Mouse (Mus musculus): ENCODE measurements around the gene Pax8. TPM values are rescaled to one million over a fixed set of nuclear protein-coding genes. Genes with fewer than 3 reads are reported as not detected.
A peak's percentile ranks its signal among the peaks of the same experiment; 100 is the strongest.

Pax8 gene
- total and polyA plus RNA-seq, 3 experiments = 0.27 TPM; not detected in 2

- no peak for ATAC-seq (ENCODE audit: extremely low read depth, insufficient number of reproducible peaks, low FRiP score, poor library complexity, severe bottlenecking)
These were observed 78.3 kb downstream of the Pax8 start for GRCm38 (mm10) chr2:24397115-24397514.

DNA sequence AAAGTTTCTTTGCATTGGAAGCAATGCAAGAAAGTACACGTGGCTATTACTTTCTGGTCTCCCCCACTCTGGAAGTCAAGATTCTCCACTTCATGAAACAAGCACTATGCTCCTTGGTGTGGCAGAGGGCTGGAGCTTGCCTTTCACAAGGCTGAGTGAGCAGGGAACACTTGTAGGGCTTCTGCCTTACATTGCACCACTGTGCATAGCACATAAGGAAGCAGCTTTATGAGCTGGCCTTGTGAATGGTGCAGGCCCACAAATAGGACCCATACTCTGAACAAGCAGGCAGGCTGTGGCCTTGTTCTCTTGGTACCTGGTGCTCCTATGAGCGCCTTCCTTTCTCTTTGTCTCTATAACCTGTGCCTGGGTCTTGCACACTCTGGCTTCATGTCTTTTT is 82.1 kb downstream of the Pax8 start:
- no peak for TF ChIP-seq GATA1 (IDR thresholded peaks at IDR 0.05; ENCODE audit: borderline replicate concordance, low read length)
- no peak for TF ChIP-seq TAL1 (conservative IDR thresholded peaks at IDR 0.05; ENCODE audit: low read depth, low read length)
- no peak for TF ChIP-seq GATA2 (IDR thresholded peaks at IDR 0.05; ENCODE audit: borderline replicate concordance, low read depth, low read length)
- no peak for TF ChIP-seq CTCF (IDR thresholded peaks at IDR 0.05; ENCODE audit: low read depth, low read length)
- TF ChIP-seq POLR2AphosphoS5 (IDR thresholded peaks at IDR 0.05; ENCODE audit: insufficient replicate concordance, low read depth, low read length) = no peak
- DNase-seq (ENCODE audit: low spot score) (no peak), ATAC-seq (ENCODE audit: extremely low read depth, insufficient number of reproducible peaks, low FRiP score, poor library complexity, severe bottlenecking) (no peak)
- no peaks in the 10 kb centered on the region for H3K9me3 ChIP-seq (replicated peaks)
- no peaks in the 10 kb centered on the region for H3K4me1 ChIP-seq (ENCODE audit: insufficient read depth, low read depth, low read length)
- no peaks in the 10 kb centered on the region; the same call in 1 of the 2 replicates for H3K27me3 ChIP-seq (ENCODE audit: insufficient read depth, low read length)
- no peak overlapping the region for H3K4me3 ChIP-seq (ENCODE audit: low read depth, low read length)
- no peaks in the 10 kb centered on the region for H3K36me3 ChIP-seq (replicated peaks)

More at GRCm38 (mm10) chr2:24397115-24397514, 78.3 kb downstream of the Pax8 start:
- no peaks in the 10 kb centered on the region for H3K9me3 ChIP-seq (replicated peaks)
- TF ChIP-seq GATA2 (IDR thresholded peaks at IDR 0.05; ENCODE audit: borderline replicate concordance, low read depth, low read length) (no peak), TAL1 (conservative IDR thresholded peaks at IDR 0.05; ENCODE audit: low read depth, low read length) (no peak), GATA1 (IDR thresholded peaks at IDR 0.05; ENCODE audit: borderline replicate concordance, low read length) (no peak), CTCF (IDR thresholded peaks at IDR 0.05; ENCODE audit: low read depth, low read length) (no peak), POLR2AphosphoS5 (IDR thresholded peaks at IDR 0.05; ENCODE audit: insufficient replicate concordance, low read depth, low read length) (no peak)
- no peak overlapping the region for H3K4me3 ChIP-seq (ENCODE audit: low read depth, low read length)
- no peaks in the 10 kb centered on the region; the same call in 1 of the 2 replicates for H3K27me3 ChIP-seq (ENCODE audit: insufficient read depth, low read length)
- no peaks in the 10 kb centered on the region for H3K36me3 ChIP-seq (replicated peaks)
- no peaks in the 10 kb centered on the region for H3K4me1 ChIP-seq (ENCODE audit: insufficient read depth, low read depth, low read length)
- DNase-seq (ENCODE audit: low spot score) = no peak

GRCm38 (mm10) chr2:24387361-24388283 is 87.8 kb downstream of the Pax8 start:
- DNase-seq (ENCODE audit: low spot score) (no peak), ATAC-seq (ENCODE audit: extremely low read depth, insufficient number of reproducible peaks, low FRiP score, poor library complexity, severe bottlenecking) (no peak)
- no peaks in the 10 kb centered on the region for H3K36me3 ChIP-seq (replicated peaks)
- no peaks in the 10 kb centered on the region for H3K9me3 ChIP-seq (replicated peaks)
- no peaks in the 10 kb centered on the region for H3K27me3 ChIP-seq (ENCODE audit: insufficient read depth, low read length)
- H3K4me1 ChIP-seq (ENCODE audit: insufficient read depth, low read depth, low read length) = no peaks in the 10 kb centered on the region
- H3K4me3 ChIP-seq (ENCODE audit: low read depth, low read length) = no peak overlapping the region
- no peak for TF ChIP-seq TAL1 (conservative IDR thresholded peaks at IDR 0.05; ENCODE audit: low read depth, low read length)
- no peak for TF ChIP-seq GATA1 (IDR thresholded peaks at IDR 0.05; ENCODE audit: borderline replicate concordance, low read length)
- no peak for TF ChIP-seq GATA2 (IDR thresholded peaks at IDR 0.05; ENCODE audit: borderline replicate concordance, low read depth, low read length)
- TF ChIP-seq POLR2AphosphoS5 (IDR thresholded peaks at IDR 0.05; ENCODE audit: insufficient replicate concordance, low read depth, low read length) = no peak
- no peak for TF ChIP-seq CTCF (IDR thresholded peaks at IDR 0.05; ENCODE audit: low read depth, low read length)

GRCm38 (mm10) chr2:24386964-24387320 is 88.5 kb downstream of the Pax8 start:
- Histone ChIP-seq H3K27me3 (ENCODE audit: insufficient read depth, low read length) (no peaks in the 10 kb centered on the region), H3K36me3 (replicated peaks) (no peaks in the 10 kb centered on the region), H3K4me3 (ENCODE audit: low read depth, low read length) (no peak overlapping the region), H3K9me3 (replicated peaks) (no peaks in the 10 kb centered on the region), H3K4me1 (ENCODE audit: insufficient read depth, low read depth, low read length) (no peaks in the 10 kb centered on the region)
- no peak for TF ChIP-seq CTCF (IDR thresholded peaks at IDR 0.05; ENCODE audit: low read depth, low read length)
- TF ChIP-seq GATA1 (IDR thresholded peaks at IDR 0.05; ENCODE audit: borderline replicate concordance, low read length) = no peak
- TF ChIP-seq GATA2 (IDR thresholded peaks at IDR 0.05; ENCODE audit: borderline replicate concordance, low read depth, low read length) = no peak
- TF ChIP-seq TAL1 (conservative IDR thresholded peaks at IDR 0.05; ENCODE audit: low read depth, low read length) = 0 out of 2 replicates have a peak, but pooled peaks have one; percentile 9
- no peak for ATAC-seq (ENCODE audit: extremely low read depth, insufficient number of reproducible peaks, low FRiP score, poor library complexity, severe bottlenecking)
- no peak for DNase-seq (ENCODE audit: low spot score)

GRCm38 (mm10) chr2:24386158-24386963 is 89.0 kb downstream of the Pax8 start:
- Histone ChIP-seq H3K4me1 (ENCODE audit: insufficient read depth, low read depth, low read length) (no peaks in the 10 kb centered on the region), H3K9me3 (replicated peaks) (no peaks in the 10 kb centered on the region), H3K36me3 (replicated peaks) (no peaks in the 10 kb centered on the region), H3K4me3 (ENCODE audit: low read depth, low read length) (no peak overlapping the region), H3K27me3 (ENCODE audit: insufficient read depth, low read length) (no peaks in the 10 kb centered on the region)
- no peak for DNase-seq (ENCODE audit: low spot score)
- no peak for ATAC-seq (ENCODE audit: extremely low read depth, insufficient number of reproducible peaks, low FRiP score, poor library complexity, severe bottlenecking)
- TF ChIP-seq TAL1 (conservative IDR thresholded peaks at IDR 0.05; ENCODE audit: low read depth, low read length) (no peak), GATA2 (IDR thresholded peaks at IDR 0.05; ENCODE audit: borderline replicate concordance, low read depth, low read length) (no peak), GATA1 (IDR thresholded peaks at IDR 0.05; ENCODE audit: borderline replicate concordance, low read length) (no peak), CTCF (IDR thresholded peaks at IDR 0.05; ENCODE audit: low read depth, low read length) (no peak), POLR2AphosphoS5 (IDR thresholded peaks at IDR 0.05; ENCODE audit: insufficient replicate concordance, low read depth, low read length) (no peak)

All from G1E (cell line).